Mouse (Mus musculus): Measurements from ENCODE around the gene Smcr8. TPM values are rescaled to one million over a fixed set of nuclear protein-coding genes. Genes with fewer than 3 reads are reported as not detected.
"Not testable (repeated sequence)": the region's sequence is repeated elsewhere in the genome, so short reads cannot be mapped to it uniquely, and the experiment has no call there.

The Smcr8 gene
- polyA plus RNA-seq, 1 experiment, result 12.3 TPM

- DNase-seq (ENCODE audit: extremely low spot score in 1 of 2, low spot score in 1 of 2), result no peak
These were observed 562 bp downstream of the Smcr8 start for GRCm38 (mm10) chr11:60777801-60778370.

DNA sequence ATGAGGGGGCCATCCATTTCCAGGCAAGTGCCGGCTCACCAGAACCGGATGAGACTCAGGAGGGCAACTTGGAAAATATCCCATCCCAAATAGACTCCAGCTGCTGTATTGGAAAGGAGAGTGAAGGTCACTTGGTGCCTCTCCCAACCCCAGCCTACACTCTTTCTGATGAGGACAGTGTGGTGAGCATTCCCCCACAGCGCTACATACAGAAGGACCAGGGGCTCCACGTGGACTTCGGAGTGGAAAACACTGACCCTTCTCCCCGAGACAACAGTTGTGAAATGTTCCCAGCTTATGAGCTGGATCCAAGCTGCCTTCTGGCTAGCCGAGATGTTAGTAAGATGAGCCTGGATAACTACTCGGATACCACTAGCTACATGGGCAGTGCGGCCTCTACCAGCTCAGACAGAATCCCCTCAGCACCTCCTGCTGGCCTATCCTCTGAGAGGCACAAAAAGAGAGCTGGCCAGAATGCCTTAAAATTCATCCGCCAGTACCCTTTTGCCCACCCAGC is 2.4 kb downstream of the Smcr8 start:
- DNase-seq (ENCODE audit: extremely low spot score in 1 of 2, low spot score in 1 of 2), result no peak

GRCm38 (mm10) chr11:60784179-60784922 is 7.0 kb downstream of the Smcr8 start:
- DNase-seq (ENCODE audit: extremely low spot score in 1 of 2, low spot score in 1 of 2), result no peak

- DNase-seq (ENCODE audit: extremely low spot score in 1 of 2, low spot score in 1 of 2), result no peak
These were observed 10.3 kb downstream of the Smcr8 start for GRCm38 (mm10) chr11:60787595-60787994.

- DNase-seq (ENCODE audit: extremely low spot score in 1 of 2, low spot score in 1 of 2), result no peak
These were observed 13.1 kb downstream of the Smcr8 start for GRCm38 (mm10) chr11:60790472-60790871.

DNA sequence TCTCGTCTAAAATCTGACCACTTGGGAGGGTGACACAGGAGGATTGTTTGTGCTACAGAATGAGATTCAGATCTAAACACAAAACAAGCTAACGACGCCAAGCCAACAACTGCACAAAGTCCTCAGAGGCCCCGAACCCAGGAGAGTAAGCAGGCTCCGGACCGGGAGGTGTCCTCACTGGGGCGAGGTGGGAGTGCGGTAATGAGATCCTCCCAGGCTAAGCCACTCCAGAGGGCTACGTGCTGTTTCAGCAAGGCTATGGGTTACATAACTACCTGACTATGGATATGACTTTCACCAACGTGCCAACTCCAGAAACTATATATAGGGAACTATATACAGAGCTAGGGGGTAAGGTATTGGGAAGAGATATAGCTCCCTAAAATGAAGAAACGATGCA is 19.0 kb downstream of the Smcr8 start:
- DNase-seq (ENCODE audit: extremely low spot score in 1 of 2, low spot score in 1 of 2), result no peak

- DNase-seq (ENCODE audit: extremely low spot score in 1 of 2, low spot score in 1 of 2), result no peak
These were observed 22.7 kb downstream of the Smcr8 start for GRCm38 (mm10) chr11:60799977-60800376.

DNA sequence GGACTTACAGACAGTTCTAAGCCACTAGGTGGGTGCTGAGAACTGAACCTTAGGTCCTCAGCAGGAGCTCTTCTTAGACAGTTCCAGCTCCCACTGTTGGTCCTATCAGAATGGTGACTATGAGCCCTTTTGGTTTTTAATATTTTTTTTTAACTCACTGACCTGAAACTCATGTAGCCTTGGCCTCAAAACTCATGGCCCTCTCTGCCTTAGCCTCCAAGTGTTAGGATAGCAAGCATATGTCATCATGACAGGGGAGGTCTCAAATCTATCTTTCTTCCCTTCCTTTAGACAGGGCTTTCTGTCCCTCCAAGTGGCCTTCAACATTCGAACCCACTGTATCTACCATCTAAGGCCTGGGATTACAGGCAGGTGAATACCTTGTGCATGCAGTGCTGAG is 23.6 kb downstream of the Smcr8 start:
- DNase-seq (ENCODE audit: extremely low spot score in 1 of 2, low spot score in 1 of 2), result no peak

DNA sequence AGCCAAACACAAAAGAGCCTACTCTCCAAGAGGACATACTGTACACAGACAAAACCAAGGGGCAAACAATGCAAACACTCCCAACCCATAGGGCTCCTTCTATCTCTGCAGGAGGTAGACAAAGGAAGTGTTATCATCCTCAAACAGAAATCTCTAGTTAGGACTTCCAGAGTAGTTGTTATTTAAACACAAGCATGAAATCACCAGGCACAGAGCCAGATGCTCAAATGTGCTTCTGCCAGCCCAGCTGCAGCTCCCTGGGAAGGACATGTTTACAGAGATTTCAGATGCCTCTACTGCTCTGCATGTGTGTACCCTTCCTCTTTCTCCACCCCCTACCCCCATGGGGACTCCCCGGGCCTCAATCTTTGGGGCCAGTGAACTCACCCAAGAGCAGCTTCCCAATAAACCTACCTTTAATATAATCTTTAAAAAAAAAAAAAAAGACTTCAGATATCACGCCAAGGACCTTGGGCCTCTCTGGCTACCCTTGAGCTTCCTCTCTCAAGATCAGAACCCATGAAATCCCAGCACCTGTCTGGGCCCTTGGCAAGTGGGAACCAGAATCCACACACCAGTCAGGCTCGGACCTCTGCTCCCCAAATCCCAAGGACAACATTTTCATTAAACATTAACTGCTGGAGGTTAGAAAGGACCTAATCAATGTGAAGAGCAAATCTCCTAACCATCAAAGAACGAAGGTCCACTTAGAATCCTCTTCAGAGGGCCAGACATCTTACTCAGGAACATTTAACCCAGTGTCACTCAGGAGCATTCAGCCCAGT is 31.2 kb downstream of the Smcr8 start:
- peak in 1 of 2 experiments; percentile 52 for DNase-seq (ENCODE audit: extremely low spot score in 1 of 2, low spot score in 1 of 2)

DNA sequence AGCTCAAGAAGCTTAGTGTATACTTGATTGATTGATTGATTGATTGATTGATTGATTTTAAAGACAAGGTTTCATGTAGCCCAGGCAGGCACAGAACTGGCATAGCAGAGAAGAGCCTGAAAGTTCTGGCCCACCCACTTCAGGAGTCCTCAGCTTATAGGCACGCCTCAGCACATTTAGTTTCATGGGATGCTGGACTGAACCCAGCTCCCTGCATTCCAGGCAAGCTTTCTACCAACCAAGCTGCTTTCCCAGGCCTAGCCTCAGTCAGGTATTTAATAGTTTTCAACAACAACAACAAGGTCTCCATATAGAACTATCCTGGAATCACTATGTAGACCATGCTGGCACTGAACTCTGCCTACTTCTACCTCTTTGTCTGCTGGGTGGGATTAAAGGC is 32.2 kb downstream of the Smcr8 start:
- DNase-seq (ENCODE audit: extremely low spot score in 1 of 2, low spot score in 1 of 2), result no peak

- no peak for DNase-seq (ENCODE audit: extremely low spot score in 1 of 2, low spot score in 1 of 2)
These were observed 33.0 kb downstream of the Smcr8 start for GRCm38 (mm10) chr11:60810046-60810965.

DNA sequence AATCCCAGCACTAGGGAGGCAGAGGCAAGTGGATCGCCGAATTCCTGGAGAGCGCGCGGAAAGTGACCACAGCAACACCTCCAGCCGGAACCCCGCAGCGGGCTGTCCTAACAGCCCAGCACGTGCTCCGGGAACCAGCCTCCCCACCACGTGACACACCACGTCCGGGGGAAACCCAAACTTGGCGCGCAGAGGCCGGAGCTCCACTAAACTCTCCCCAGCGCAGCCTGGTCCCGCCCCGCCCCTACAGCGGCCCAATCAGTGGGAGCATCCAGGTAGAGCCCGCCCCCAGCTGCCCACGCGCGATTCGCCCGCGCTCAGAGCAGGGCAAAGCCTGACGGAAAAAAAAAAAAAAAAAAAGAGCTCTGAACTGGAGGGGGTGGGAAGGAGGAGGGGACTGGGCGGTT is 33.7 kb downstream of the Smcr8 start:
- peak; percentile 79 to 88 for DNase-seq (ENCODE audit: extremely low spot score in 1 of 2, low spot score in 1 of 2)

- not testable (repeated sequence) for DNase-seq (ENCODE audit: extremely low spot score in 1 of 2, low spot score in 1 of 2)
These were observed 34.3 kb downstream of the Smcr8 start, which contains the start of gene Shmt1 for GRCm38 (mm10) chr11:60811618-60812017. Shmt1 (minus strand) TSS chr11:60811718.

GRCm38 (mm10) chr11:60816398-60816797 is 39.1 kb downstream of the Smcr8 start:
- no peak for DNase-seq (ENCODE audit: extremely low spot score in 1 of 2, low spot score in 1 of 2)

DNA sequence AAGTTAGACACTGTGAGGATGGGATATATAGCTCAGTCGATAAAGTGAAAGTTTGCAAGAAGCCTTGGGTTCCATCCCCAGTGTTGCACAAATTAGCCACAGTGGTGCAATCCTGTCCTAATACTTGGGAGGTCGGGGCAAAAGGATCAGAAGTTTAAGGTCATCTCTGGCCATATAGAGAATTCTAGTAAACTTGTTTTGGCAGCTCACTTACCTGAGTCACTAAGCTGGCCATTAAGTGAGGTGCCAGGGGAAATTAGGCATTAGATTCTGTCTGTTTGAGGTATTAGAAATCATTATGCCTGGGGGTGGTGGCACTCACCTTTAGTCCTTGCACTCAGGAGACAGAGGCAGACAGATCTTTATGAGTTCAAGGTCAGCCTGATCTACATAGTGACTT is 46.4 kb downstream of the Smcr8 start:
- no peak for DNase-seq (ENCODE audit: extremely low spot score in 1 of 2, low spot score in 1 of 2)

DNA sequence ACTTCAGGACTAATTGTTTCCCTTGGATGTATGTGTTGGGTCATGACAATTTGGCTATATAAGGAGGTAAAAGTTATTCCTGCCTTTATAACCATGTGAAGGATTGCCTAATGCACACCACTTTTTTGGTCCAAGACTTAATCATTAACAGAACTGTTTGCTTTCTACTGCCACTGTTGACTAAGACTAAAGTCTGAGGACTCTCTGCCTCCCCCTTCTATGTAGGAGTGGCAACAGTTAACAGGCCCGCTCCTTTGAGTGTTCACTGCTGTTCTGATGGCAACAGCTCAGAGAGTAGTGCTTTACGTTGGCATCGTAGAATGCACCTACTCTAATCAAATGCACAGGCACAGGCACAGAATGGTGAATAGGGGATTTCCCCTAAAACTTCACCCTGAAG is 47.9 kb downstream of the Smcr8 start:
- no peak for DNase-seq (ENCODE audit: extremely low spot score in 1 of 2, low spot score in 1 of 2)

DNA sequence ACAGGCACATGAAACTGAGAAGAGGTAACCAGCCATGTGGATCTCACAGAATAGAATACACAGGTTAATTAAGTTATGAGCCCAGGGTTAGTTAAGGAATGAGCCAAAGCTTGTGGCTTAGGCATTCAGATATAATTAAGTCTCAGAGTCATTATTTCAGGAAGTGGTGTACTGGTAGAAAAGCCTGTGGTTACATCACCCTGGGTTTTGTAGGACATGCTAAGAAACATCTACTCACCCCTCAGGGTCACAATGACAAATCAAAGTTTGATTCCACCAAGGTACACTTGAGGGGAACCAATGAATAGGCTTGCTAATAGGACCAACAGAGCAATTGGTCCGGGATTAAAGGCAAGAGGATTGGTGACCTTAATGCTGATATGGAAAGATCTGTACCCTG is 49.4 kb downstream of the Smcr8 start:
- no peak for DNase-seq (ENCODE audit: extremely low spot score in 1 of 2, low spot score in 1 of 2)

DNA sequence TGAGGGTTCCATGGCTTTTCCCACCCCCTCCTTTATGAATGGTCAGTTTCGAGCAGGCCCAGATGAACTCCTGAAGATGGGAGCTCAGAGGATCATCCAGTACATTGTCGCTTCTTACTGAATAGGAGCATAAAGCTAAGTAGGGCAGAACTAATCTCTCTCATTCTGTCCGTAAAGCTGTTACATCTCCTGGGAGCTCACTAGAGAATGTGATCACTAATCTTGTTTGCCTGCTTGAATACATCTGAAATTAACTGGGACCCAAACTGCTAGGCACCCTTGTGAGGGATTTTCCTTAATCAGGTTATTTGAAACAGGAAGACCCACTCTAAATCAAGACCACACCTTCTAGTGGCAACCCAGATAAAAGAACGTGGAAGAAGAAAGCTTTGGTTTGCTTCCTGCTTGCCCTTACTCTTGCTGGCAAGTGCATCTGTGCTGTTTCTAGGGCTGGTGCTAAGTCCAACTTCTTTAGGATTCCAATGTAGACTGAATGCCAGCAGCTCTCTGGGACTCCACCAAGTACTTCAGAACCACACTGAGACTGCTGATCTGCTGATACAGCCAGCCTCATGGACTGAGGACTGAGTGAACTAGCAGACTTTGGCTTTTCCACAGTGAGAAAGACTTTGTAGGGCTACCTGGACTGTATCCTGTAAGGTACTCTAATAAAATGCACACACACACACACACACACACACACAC is 50.1 kb downstream of the Smcr8 start:
- DNase-seq (ENCODE audit: extremely low spot score in 1 of 2, low spot score in 1 of 2), result no peak

GRCm38 (mm10) chr11:60828903-60829302 is 51.6 kb downstream of the Smcr8 start:
- DNase-seq (ENCODE audit: extremely low spot score in 1 of 2, low spot score in 1 of 2), result no peak
